Mouse (Mus musculus): ENCODE results near the gene Plekha7.

Plekha7 gene

GRCm38 (mm10) chr7:116246696-116247376, 61.3 kb downstream of the Plekha7 start:
- no peak for DNase-seq

- no peak for DNase-seq
These were observed 62.1 kb downstream of the Plekha7 start for GRCm38 (mm10) chr7:116245815-116246695.

GRCm38 (mm10) chr7:116244302-116245165, 63.6 kb downstream of the Plekha7 start:
- DNase-seq, result no peak

- DNase-seq, result no peak
These were observed 65.4 kb downstream of the Plekha7 start for GRCm38 (mm10) chr7:116242810-116243209.

DNA sequence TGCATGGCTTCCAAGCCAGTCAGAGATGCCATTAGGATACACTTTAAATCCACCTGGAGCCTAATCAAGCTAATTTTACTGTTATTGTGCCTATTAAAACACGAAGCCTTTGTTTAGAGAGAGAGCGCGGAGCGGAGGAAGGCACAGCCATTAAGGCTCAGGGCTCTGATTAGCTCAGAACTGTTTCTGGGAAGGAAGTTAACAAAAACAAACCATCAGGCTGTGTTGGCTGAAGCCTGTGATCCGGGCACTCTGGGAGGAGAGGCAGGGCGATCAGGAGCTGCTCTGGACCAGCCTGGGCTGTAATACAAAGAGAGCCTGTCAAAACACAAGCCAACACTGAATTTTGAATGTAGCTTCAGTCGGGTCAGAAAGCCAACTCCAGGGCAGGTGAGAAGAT, 66.6 kb downstream of the Plekha7 start:
- no peak for DNase-seq

DNA sequence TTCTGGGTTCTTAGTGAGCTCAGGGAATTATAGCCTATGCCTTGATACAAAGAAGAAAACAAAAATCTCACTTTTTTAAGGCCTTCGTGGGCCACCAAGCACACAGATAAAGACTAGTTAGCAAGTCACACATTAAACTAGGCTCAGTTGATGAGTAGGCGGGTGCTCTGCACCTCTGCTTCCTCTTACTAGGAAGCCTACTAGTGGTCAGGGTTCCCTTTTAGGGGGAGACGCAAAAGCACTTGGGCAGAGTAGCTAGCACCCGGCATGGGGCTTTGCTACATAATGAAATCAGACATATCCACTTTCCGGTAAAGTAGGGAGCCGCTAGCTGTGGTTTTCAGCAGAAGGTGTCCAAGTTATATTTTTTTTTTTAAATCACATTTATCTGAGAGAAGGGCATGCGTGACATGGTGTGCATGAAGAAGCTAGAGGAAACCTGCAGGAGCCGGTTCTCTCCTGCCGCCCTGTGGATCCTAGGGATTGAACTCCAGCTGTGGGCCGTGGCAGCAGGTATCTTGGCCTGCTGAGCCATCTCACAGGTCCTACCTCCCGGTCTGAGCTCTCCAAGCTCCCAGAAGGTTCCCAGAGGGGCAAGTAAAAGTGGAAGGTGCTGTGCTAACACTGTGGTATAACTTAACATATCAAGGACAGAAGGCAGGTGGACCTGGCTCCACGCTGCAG, 67.2 kb downstream of the Plekha7 start:
- DNase-seq, result no peak

- DNase-seq, result no peak
These were observed 67.8 kb downstream of the Plekha7 start for GRCm38 (mm10) chr7:116240353-116240752.

GRCm38 (mm10) chr7:116238320-116238719, 69.9 kb downstream of the Plekha7 start:
- DNase-seq, result no peak

DNA sequence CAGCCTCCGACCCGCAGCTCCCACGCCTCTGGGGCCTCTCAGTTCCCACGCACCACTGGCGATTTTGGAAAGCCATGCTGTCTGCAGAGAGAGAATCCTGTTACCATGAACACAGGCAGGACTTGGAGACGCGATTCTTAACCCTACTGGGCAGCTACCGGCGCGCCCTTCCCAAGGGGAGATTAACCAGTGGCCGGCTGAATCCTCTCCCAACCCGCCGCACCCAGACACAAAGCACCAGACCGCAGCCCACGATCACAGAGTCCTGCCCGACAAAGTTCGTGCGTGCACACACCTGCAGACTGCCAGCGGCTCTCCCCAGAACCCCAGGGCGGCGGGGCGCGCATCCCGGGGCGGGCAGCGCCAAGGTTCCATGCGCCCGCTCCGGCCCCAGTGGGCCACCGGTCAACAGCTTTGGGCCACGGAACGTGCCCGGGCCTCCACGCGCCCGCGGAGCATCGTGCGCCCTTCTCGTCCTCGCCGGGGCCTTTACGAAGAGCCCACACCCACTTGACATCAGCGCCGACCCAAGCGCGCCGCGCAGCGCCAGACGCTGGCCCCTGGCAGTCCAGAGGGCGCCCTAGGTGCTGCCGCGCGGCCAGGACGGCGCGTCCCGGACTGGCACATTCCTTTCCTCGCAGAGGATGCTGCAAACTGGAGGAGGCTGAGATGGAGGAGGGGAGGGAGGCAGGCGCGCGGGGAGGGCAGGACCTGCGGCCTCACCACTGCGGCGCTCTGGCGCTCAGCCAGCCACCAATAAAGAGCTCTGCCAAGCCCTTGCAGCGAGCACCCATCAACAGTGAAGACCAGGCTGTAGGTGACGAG, 70.8 kb downstream of the Plekha7 start:
- no peak for DNase-seq

GRCm38 (mm10) chr7:116236608-116237007, 71.6 kb downstream of the Plekha7 start:
- no peak for DNase-seq

DNA sequence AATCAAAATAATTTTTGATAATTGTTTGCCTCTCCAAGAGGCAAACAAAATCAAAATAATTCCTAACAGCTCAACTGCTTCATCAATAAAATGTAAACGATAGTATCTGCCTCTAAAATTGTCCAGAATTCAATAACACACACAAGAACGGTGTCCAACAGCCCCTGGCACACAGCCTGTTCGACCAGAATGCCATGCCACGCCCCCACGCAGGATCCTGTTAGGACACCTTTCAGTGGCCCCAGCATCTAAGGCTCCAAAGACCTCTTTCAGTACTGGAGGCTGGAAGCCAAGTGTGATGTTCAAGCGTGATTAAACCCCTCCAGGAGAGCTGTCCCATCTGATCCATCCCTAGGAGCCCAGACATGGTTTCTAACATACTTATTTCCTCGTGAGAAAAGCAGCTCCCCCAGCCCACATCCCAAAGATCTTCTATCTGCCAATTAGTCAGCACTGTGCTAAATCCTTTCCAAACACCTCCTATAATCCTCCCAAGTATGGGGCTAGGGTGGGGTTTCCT, 73.8 kb downstream of the Plekha7 start:
- no peak for DNase-seq

GRCm38 (mm10) chr7:116230811-116231609, 77.2 kb downstream of the Plekha7 start:
- DNase-seq, result no peak

DNA sequence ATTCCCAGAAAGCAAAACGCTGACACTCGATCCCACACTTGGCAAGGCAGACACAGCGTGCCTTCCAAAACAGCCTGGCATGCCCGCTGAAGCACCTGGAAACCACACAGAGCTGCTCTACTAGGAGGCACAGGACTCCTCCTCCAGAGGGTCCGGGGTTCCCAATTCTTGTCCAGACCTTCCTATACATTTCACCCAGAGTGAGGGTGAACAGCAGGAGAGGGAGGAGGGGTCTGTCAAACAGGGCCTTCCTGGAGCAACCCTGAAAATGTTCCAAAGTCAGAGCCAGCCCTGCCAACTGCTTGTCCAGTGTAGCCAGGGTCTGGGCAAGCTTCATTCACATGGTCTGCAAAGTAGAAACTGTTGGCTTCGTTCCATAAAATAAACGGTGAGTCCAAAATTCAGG, 81.3 kb downstream of the Plekha7 start:
- DNase-seq, result peak; percentile 37

GRCm38 (mm10) chr7:116226316-116226715, 81.9 kb downstream of the Plekha7 start:
- no peak for DNase-seq

DNA sequence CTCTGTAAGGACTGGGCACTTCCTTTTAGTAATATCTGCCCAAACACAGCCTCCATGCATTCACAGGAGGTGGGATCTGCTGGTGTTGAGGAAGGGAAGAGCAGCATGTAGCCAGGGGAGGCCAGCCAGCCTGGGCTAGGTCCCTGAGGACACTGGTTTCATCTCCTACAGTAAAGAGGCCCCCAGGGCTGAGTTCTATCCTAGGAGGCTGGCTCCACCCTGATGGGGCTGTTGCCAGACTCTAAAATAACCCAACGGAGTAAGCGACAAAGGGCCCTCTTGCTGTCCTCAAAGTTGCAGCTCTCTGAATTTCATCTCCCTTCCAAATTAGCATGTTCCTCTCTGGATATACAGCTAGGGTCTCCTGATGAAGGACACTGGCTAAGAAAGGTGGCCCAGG, 83.6 kb downstream of the Plekha7 start:
- DNase-seq, result no peak

- peak; percentile 66 for DNase-seq
These were observed 85.0 kb downstream of the Plekha7 start for GRCm38 (mm10) chr7:116223010-116223783.

- no peak for DNase-seq
These were observed 85.7 kb downstream of the Plekha7 start for GRCm38 (mm10) chr7:116222288-116223009.

GRCm38 (mm10) chr7:116221883-116222282, 86.3 kb downstream of the Plekha7 start:
- DNase-seq, result no peak

DNA sequence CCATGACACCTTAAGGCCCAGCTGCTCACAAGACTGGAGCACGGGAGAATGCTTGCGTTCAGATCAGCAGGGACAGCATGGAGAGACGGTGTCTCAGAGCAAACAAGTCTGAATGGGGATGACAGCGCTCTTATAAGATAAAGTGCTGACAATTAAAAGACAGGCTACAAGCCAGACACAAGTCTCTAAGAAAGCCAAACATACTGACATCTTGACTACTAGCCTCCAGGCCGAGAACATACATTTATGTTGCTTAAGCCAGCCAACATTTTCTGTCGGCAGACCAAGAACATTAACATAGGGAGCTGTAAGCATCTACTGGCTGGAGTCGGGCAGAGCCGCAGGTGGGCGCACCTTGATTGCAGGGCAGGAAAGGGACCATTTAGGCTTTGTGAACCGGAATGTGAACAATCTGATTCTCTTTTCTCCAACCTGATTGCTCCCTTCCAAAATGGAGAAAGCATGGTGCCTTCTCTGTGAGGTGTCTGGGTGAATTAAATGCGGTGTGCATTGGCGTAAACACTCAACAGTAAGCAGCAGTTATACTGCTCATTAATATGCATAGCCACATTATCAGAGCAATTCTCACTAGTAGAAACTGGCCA, 88.0 kb downstream of the Plekha7 start:
- no peak for DNase-seq

Measured in cerebellum, adult 11 months (tissue).